Mouse (Mus musculus): ENCODE results near the gene Olfr288. TPM values are rescaled to one million over a fixed set of nuclear protein-coding genes. Genes with fewer than 3 reads are reported as not detected.

Gene Olfr288
- total RNA-seq, 2 experiments from 2014 or later, result not detected

DNA sequence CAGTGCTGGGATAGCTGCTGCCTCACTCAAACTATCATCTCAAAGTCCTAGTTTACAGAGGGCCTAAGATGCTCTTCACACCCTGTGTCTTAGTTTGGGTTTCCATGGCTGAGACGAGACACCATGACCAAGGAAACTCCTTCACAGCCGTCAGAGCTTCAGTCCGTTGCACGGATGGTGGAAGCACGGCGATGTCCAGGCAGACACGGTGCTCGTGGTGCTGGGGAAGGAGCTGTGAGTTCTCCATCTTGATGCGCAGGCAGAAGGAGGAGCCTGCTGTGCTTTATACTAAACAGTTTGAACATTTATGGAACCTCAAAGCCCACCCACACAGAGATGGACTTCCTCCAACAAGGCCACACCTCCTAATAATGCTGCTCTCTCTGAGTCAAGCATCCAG lies 58.5 kb downstream of the Olfr288 start:
- intact Hi-C loops (cut with DNase I), result no loop called here
- DNase-seq (ENCODE audit: low spot score), result no peak

Other genes starting within 250 kb of the Olfr288 start
- gene Tmem106c, start 231.3 kb downstream of the Olfr288 start, total RNA-seq (2021), result 10 to 100 TPM; 10.9 to 15.3 TPM
- gene Col2a1, start 190.8 kb downstream of the Olfr288 start, total RNA-seq (2021), result under 1 TPM; 0.36 to 0.52 TPM
- 100 to 1,000 TPM; 887 to 925 TPM for gene Pfkm, start 103.0 kb downstream of the Olfr288 start, total RNA-seq (2021)
- 10 to 100 TPM in 1 of 2 experiments, 1 to 10 TPM in 1; 9.9 to 10.2 TPM for gene Senp1, start 101.8 kb downstream of the Olfr288 start, total RNA-seq (2021)
- 100 to 1,000 TPM; 102 to 106 TPM for gene Asb8, start 29.9 kb downstream of the Olfr288 start, total RNA-seq (2021)
- gene Ccdc184, start 28.4 kb downstream of the Olfr288 start, total RNA-seq (2021), result under 1 TPM; 0.81 to 0.91 TPM
- not detected for gene Gm44579, start 25.4 kb upstream of the Olfr288 start, total RNA-seq (2021)
- gene Olfr287, start 25.5 kb upstream of the Olfr288 start, total RNA-seq (2021), result not detected
- not detected for gene Olfr286, start 38.9 kb upstream of the Olfr288 start, total RNA-seq (2021)
- gene H1fnt, start 61.8 kb upstream of the Olfr288 start, total RNA-seq (2021), result not detected
- 1 to 10 TPM; 5.3 to 6.2 TPM for gene Zfp641, start 100.6 kb upstream of the Olfr288 start, total RNA-seq (2021)
- gene Olfr285, start 121.8 kb upstream of the Olfr288 start, total RNA-seq (2021), result not detected
- gene Olfr284, start 145.4 kb upstream of the Olfr288 start, total RNA-seq (2021), result not detected
- not detected for gene Olfr283, start 185.4 kb upstream of the Olfr288 start, total RNA-seq (2021)
- not detected for gene Olfr282, start 235.7 kb upstream of the Olfr288 start, total RNA-seq (2021)

Data from heart, postnatal 25 days (tissue).